Mouse (Mus musculus): Measurements from ENCODE around the gene Ubr4. TPM values are rescaled to one million over a fixed set of nuclear protein-coding genes. Genes with fewer than 3 reads are reported as not detected.

The Ubr4 gene
- total RNA-seq, 2 experiments from 2014 or later: 94.7 to 125 TPM

GRCm38 (mm10) chr4:139446731-139447675 lies 94.6 kb downstream of the Ubr4 start:
- TF ChIP-seq CTCF (IDR thresholded peaks at IDR 0.05): no peak
- Histone ChIP-seq H3K4me3 (no peak overlapping the region), H3K27ac (peak overlapping the region; percentile 0; the same call in 1 of the 2 replicates)
- intact Hi-C loops (cut with DNase I): no loop called here
- peak; percentile 54 for DNase-seq

GRCm38 (mm10) chr4:139452944-139453700 lies 100.7 kb downstream of the Ubr4 start:
- TF ChIP-seq CTCF (IDR thresholded peaks at IDR 0.05): no peak
- DNase-seq: no peak
- intact Hi-C loops (cut with DNase I): no loop called here
- no peak overlapping the region for H3K27ac ChIP-seq
- H3K4me3 ChIP-seq: no peak overlapping the region

GRCm38 (mm10) chr4:139454339-139454738 lies 101.9 kb downstream of the Ubr4 start:
- TF ChIP-seq CTCF (IDR thresholded peaks at IDR 0.05): no peak
- Histone ChIP-seq H3K4me3 (no peak overlapping the region), H3K27ac (no peak overlapping the region)
- intact Hi-C loops (cut with DNase I): no loop called here
- no peak for DNase-seq

- H3K27ac ChIP-seq: peak overlapping the region; percentile 70
- DNase-seq: peak; percentile 75
- TF ChIP-seq CTCF (IDR thresholded peaks at IDR 0.05): no peak
- intact Hi-C loops (cut with DNase I): no loop called here
- H3K4me3 ChIP-seq: no peak overlapping the region
These were observed 107.6 kb downstream of the Ubr4 start for GRCm38 (mm10) chr4:139459970-139460369.

GRCm38 (mm10) chr4:139464163-139464562 lies 111.8 kb downstream of the Ubr4 start:
- intact Hi-C loops (cut with DNase I): no loop called here
- Histone ChIP-seq H3K27ac (no peak overlapping the region), H3K4me3 (no peak overlapping the region)
- TF ChIP-seq CTCF (IDR thresholded peaks at IDR 0.05): no peak
- no peak for DNase-seq

- DNase-seq: no peak
- intact Hi-C loops (cut with DNase I): no loop called here
- TF ChIP-seq CTCF (IDR thresholded peaks at IDR 0.05): no peak
- Histone ChIP-seq H3K4me3 (no peak overlapping the region), H3K27ac (no peak overlapping the region)
These were observed 114.1 kb downstream of the Ubr4 start for GRCm38 (mm10) chr4:139466541-139466940.

GRCm38 (mm10) chr4:139470198-139470597 lies 117.8 kb downstream of the Ubr4 start:
- peak; percentile 85 for DNase-seq
- intact Hi-C loops (cut with DNase I): loop anchor here (1.0 to 2.0 kb wide), 2 partner anchors 141 to 166 kb away; no protein-coding TSS in a partner anchor
- no peak overlapping the region for H3K4me3 ChIP-seq
- peak; percentile 95 for TF ChIP-seq CTCF (IDR thresholded peaks at IDR 0.05)
- no peak overlapping the region for H3K27ac ChIP-seq

GRCm38 (mm10) chr4:139476663-139477625 lies 124.5 kb downstream of the Ubr4 start:
- no peak for DNase-seq
- no peak for TF ChIP-seq CTCF (IDR thresholded peaks at IDR 0.05)
- no peak overlapping the region for H3K27ac ChIP-seq
- H3K4me3 ChIP-seq: no peak overlapping the region
- intact Hi-C loops (cut with DNase I): no loop called here

- intact Hi-C loops (cut with DNase I): no loop called here
- DNase-seq: no peak
- Histone ChIP-seq H3K27ac (no peak overlapping the region), H3K4me3 (no peak overlapping the region)
- TF ChIP-seq CTCF (IDR thresholded peaks at IDR 0.05): peak; percentile 38
These were observed 125.6 kb downstream of the Ubr4 start for GRCm38 (mm10) chr4:139477983-139478382.

GRCm38 (mm10) chr4:139479176-139479575 lies 126.8 kb downstream of the Ubr4 start:
- H3K4me3 ChIP-seq: no peak overlapping the region
- DNase-seq: no peak
- no peak for TF ChIP-seq CTCF (IDR thresholded peaks at IDR 0.05)
- intact Hi-C loops (cut with DNase I): no loop called here
- H3K27ac ChIP-seq: no peak overlapping the region

- H3K27ac ChIP-seq: no peak overlapping the region
These were observed 129.0 kb downstream of the Ubr4 start for GRCm38 (mm10) chr4:139481400-139481799.

More at GRCm38 (mm10) chr4:139481400-139481799, 129.0 kb downstream of the Ubr4 start:
- no peak for DNase-seq
- intact Hi-C loops (cut with DNase I): no loop called here
- no peak for TF ChIP-seq CTCF (IDR thresholded peaks at IDR 0.05)
- H3K4me3 ChIP-seq: no peak overlapping the region

Data from gastrocnemius, adult 2 months (tissue).